ENCODE assay signal across 25 mouse cellular contexts in genomic region chr12:60255286-60255685, GRCm38 (mm10).
"Had no signal": no experiment of that assay in that cellular context is flagged by ENCODE, and none has a peak within 500 bp of the region (broad histone marks: within the 10 kb centered on the region; RNA-seq: fewer than 3 reads in every experiment).

No protein-coding gene starts in this region.

- H3K36me3 ChIP-seq: heart, embryonic 13.5 days; heart, embryonic 15.5 days; hindbrain, embryonic 13.5 days; hindbrain, embryonic 15.5 days; kidney, embryonic 15.5 days; limb, embryonic 13.5 days; limb, embryonic 15.5 days had no signal

- DNase-seq: gastrocnemius, postnatal 14 days; gastrocnemius, postnatal 36 days; heart, adult 11 months; heart, adult 2 months; heart, postnatal 14 days; heart, postnatal 36 days; kidney, adult 11 months; kidney, adult 2 months; kidney, adult 9 months; kidney, postnatal 14 days; kidney, postnatal 36 days; layer of hippocampus, adult 9-11 months; layer of hippocampus, postnatal 36 days; left cerebral cortex, postnatal 4 days had no signal

- H3K27ac ChIP-seq: heart, adult 2 months; heart, embryonic 13.5 days; heart, embryonic 15.5 days; hindbrain, embryonic 13.5 days; hindbrain, embryonic 15.5 days; hindbrain, postnatal 0 days; kidney, embryonic 15.5 days; kidney, postnatal 0 days; limb, embryonic 13.5 days; limb, embryonic 15.5 days had no signal

- H3K4me3 ChIP-seq: heart, adult 2 months; heart, embryonic 13.5 days; heart, embryonic 15.5 days; hindbrain, embryonic 13.5 days; hindbrain, embryonic 15.5 days; kidney, embryonic 15.5 days; limb, embryonic 13.5 days; limb, embryonic 15.5 days had no signal

- ATAC-seq: hindbrain, postnatal 0 days; intestine, embryonic 16.5 days had no signal

- H3K27me3 ChIP-seq: heart, embryonic 13.5 days; heart, embryonic 15.5 days; hindbrain, embryonic 13.5 days; hindbrain, embryonic 15.5 days; kidney, embryonic 15.5 days; limb, embryonic 13.5 days; limb, embryonic 15.5 days had no signal

- H3K9ac ChIP-seq: heart, embryonic 13.5 days; heart, embryonic 15.5 days; hindbrain, embryonic 13.5 days; hindbrain, embryonic 15.5 days; kidney, embryonic 15.5 days; limb, embryonic 13.5 days; limb, embryonic 15.5 days had no signal

- H3K4me2 ChIP-seq: heart, embryonic 11.5 days; heart, embryonic 13.5 days; heart, embryonic 15.5 days; hindbrain, embryonic 13.5 days; hindbrain, embryonic 15.5 days; kidney, embryonic 15.5 days; limb, embryonic 13.5 days; limb, embryonic 15.5 days had no signal

- H3K4me1 ChIP-seq: heart, embryonic 13.5 days; heart, embryonic 15.5 days; hindbrain, embryonic 13.5 days; hindbrain, embryonic 15.5 days; kidney, embryonic 15.5 days; limb, embryonic 13.5 days; limb, embryonic 15.5 days had no signal

- H3K9me3 ChIP-seq: heart, embryonic 13.5 days; heart, embryonic 15.5 days; hindbrain, embryonic 13.5 days; hindbrain, embryonic 15.5 days; kidney, embryonic 15.5 days; limb, embryonic 13.5 days; limb, embryonic 15.5 days had no signal
